Mouse (Mus musculus): ENCODE results near the gene Add2.
"Not testable (repeated sequence)": the region's sequence is repeated elsewhere in the genome, so short reads cannot be mapped to it uniquely, and the experiment has no call there.

Gene Add2

GRCm38 (mm10) chr6:86028601-86029322, at the start of gene Add2:
Gene Add2 (plus strand): TSS chr6:86028681.
- DNase-seq, result peak; percentile 81

DNA sequence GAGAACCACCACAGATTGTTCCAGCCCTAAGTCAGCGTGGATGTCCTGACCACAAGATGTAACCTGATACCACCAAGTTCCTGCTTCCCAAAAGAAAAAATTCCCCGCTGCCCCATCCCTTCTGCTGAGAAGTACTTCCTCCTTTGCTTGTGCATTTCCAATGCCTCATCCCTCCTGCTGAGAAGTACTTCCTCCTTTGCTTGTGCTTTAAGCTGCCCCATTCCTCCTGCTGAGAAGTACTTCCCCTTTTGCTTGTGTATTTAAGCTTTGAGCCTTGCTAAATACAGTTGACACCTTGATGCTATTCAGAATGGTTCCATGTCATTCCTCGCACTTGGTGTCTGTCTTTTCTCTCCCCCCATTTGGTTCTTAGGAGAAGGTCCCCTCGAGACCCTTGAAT, 49.7 kb upstream of the Add2 start:
- not testable (repeated sequence) for DNase-seq

DNA sequence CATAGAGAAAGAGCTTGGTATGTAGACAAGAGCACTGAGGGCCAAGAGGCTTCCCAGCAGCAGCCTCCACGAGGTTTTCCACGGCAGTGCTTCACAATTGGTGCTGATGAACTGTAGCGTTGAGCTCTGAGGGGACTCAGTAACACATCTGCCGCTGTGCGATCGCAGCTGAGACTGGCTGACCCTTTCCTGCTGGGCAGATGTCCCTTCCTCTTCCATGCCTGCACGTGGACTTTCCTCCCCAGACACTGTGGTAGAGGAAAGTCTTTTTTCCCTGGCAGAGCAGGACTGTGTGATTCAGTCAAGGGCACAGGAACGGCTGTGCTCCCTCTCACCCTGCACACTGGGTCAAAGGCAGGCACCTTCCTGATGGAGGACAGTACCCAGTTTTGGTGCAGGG, 44.1 kb upstream of the Add2 start:
- no peak for DNase-seq

DNA sequence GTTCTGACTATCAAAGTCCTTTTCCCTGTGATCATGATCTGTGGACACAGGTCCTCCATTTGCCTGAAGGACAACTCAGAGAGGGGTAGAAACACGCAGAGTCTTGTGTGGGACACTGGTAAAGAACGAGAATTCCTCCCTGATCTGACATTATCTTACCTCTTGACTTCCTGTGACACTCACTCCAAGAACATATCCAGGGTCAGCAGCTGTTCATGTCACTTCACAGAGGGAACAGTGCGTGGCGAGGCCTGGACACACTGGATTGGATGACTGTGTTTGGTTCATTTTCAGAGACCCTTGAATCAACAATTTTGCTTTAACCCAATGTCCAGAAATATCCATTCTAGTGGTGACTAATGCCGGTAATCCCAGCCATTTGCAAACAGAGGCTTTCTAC, 38.9 kb upstream of the Add2 start:
- not testable (repeated sequence) for DNase-seq

GRCm38 (mm10) chr6:85990774-85991173, 37.7 kb upstream of the Add2 start:
- DNase-seq, result not testable (repeated sequence)

- DNase-seq, result no peak
Observed at GRCm38 (mm10) chr6:86003405-86003925, 25.0 kb upstream of the Add2 start.

GRCm38 (mm10) chr6:86004271-86005148, 24.0 kb upstream of the Add2 start:
- DNase-seq, result peak; percentile 62

- peak; percentile 33 for DNase-seq
Observed at GRCm38 (mm10) chr6:86009980-86010379, 18.5 kb upstream of the Add2 start.

- not testable (repeated sequence) for DNase-seq
Observed at GRCm38 (mm10) chr6:86014812-86015211, 13.7 kb upstream of the Add2 start.

DNA sequence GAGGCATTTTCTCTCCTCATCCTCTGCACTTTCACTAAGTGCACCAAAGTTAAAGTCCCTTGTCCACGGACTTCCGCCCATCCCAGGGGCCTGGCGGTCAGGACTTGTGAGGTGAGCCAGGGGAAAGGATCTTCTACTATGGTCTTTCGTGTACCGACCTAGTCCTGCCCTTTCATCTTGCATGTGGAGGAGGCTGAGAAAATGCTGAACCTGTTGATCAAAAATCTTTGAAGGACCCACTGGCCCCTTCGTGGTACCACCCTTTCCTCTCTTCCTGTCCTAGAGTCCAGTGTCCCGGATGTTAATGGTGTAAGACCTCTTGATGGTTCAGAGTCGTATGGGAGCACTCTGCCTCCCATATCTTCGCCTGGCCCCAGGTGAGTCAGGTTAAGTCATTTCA, 12.6 kb upstream of the Add2 start, which contains the start of gene Figla:
Gene Figla (plus strand): TSS at position 301 of the 400 bp plus-strand sequence.
- DNase-seq, result no peak

- no peak for DNase-seq
Observed at GRCm38 (mm10) chr6:86016793-86017350, 11.6 kb upstream of the Add2 start.

GRCm38 (mm10) chr6:86019415-86020237, 8.9 kb upstream of the Add2 start:
- DNase-seq, result no peak

DNA sequence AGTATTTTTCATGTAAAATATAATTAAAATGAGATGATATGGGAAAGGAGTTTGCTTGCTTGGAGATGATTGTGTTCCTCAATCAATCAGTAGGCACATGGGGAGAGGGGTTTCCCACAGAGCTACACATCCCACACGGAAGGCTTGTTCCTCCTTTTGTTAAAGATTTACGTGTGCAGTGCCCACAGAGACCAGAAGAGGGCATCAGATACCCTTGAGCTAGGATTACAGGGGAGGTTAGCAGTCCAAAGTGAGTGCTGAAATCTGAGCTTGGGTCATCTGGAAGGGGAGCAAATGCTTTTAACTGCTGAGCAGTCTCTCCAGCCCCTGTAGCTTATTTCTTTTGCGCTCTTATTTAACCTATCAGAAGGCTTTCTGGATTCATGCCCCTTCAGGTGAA, 7.5 kb upstream of the Add2 start:
- DNase-seq, result no peak

DNA sequence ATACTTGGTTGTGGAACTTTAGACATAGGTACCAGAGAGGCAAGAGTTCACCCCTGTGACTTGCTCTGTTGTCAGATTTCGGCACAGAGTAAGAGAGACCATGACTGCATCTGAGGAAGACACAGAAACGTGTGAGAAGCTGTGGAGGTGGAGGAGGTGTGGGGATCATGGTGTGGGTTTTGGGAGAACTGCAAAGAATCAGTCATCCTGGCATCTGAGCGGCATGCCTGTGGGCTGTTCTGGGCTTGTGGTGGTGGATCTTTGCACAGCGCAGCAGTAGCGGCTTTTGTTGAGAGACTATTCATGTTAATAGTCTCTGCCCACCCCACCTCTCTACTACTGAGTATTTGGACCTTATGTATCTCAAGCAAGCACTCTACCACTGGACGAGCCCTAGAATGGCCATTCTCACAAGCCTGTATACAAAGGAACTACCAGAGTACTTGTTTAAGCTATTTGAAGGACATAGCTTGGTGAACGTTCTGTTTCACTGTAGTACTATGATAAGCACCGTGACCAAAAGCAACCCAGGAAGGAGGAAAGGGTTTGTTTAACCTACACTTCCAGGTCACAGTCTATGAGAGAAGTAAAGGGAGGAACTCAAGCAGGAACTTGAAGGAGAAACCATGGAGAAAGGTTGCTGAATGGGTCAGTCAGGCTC, 1.7 kb upstream of the Add2 start:
- no peak for DNase-seq

DNA sequence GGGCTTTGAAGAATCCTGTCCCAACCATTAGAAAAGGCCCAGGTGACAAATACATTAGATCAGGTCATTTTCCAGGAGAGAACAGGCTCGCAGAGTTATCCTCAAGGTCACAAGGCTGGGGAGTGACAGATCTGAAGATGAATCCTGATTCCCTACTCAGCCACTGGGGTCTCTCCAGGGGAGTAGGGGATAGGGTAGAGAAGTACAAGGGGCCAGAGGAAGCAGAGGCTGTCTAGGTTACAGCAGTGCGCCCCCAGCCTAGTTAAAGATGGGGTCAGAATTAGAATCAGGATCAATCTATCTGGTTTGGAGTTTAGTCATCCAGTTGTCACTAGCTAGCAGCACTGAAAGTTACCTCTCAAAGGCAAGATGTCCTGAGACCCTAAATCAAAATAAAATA, 331 bp upstream of the Add2 start:
- DNase-seq, result no peak

- peak; percentile 61 for DNase-seq
Observed at GRCm38 (mm10) chr6:86029323-86029713, 837 bp downstream of the Add2 start.

- peak; percentile 46 for DNase-seq
Observed at GRCm38 (mm10) chr6:86031527-86031926, 3.0 kb downstream of the Add2 start.

- DNase-seq, result no peak
Observed at GRCm38 (mm10) chr6:86033635-86034034, 5.2 kb downstream of the Add2 start.

- no peak for DNase-seq
Observed at GRCm38 (mm10) chr6:86038901-86039300, 10.4 kb downstream of the Add2 start.

- no peak for DNase-seq
Observed at GRCm38 (mm10) chr6:86040140-86040539, 11.7 kb downstream of the Add2 start.

DNA sequence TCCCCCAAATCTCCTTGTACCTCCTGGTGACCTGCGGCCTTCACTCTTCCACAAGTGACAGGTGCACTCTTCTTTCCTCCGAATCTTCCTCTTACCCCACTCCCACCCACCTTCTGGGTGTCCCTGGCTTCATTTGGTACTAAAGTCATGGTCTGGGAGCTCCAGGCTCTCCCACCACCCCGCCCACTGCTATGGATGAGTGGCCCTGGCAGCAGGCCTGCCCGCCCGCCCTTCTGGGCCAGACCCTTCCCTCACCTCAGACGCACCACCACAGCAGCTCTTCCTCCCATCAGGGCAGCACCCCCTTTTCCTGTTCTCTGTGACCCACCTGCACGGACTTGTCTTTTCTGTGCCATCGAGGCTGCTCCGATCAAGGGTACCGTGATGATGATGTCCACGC, 19.0 kb downstream of the Add2 start:
- DNase-seq, result no peak

DNA sequence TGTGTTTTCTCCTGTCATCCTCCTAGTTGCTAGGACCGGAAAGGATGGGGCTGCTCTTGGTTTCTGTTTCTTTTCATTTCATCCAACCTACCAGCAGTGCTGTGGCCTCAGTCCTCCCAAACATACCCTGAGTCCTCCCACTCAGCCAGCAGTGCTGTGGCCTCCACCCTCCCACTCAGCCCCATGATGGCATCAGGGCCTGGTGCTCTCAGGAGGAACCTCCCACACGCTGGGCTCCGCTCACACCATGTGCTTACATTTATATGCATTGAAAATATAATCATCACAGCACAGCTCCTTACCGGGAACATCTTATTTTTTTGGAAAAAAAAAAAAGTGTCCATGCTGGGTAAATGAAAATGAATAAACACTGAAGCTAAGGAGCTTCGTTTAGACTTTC, 20.0 kb downstream of the Add2 start:
- DNase-seq, result no peak
